Mouse (Mus musculus) embryonic facial prominence, embryonic 15.5 days (tissue): ENCODE data around the gene Ggt1. TPM values are rescaled to one million over a fixed set of nuclear protein-coding genes. Genes with fewer than 3 reads are reported as not detected.

Experiments
- ATAC-seq: fragments of 200-750 bp; cut with Nextera tagmentation; 2 replicates; pipeline ENCODE4 v1.8.0; 2017; ENCODE audit warnings: low read depth, moderate TSS enrichment; ENCODE audit not compliant: insufficient number of reproducible peaks, low FRiP score, low TSS enrichment
- H3K27ac ChIP-seq: fragments of 300-500 bp; sonication (generic); replicated peaks from 2 replicates; pipeline ENCODE4 v1.5.1; 2015; ENCODE audit warnings: mild to moderate bottlenecking, inconsistent platforms
- H3K27me3 ChIP-seq: fragments of 300-500 bp; sonication (generic); 2 replicates; pipeline ENCODE4 v1.6.1; 2015; ENCODE audit warnings: inconsistent platforms
- H3K36me3 ChIP-seq: fragments of 300-500 bp; sonication (generic); 2 replicates; pipeline ENCODE4 v1.6.1; 2015; ENCODE audit warnings: mild to moderate bottlenecking, inconsistent platforms
- H3K4me1 ChIP-seq: fragments of 300-500 bp; sonication (generic); 2 replicates; pipeline ENCODE4 v1.6.1; 2015; ENCODE audit warnings: inconsistent platforms
- H3K4me2 ChIP-seq: fragments of 300-500 bp; sonication (generic); replicated peaks from 2 replicates; pipeline ENCODE4 v1.6.1; 2015; ENCODE audit warnings: mild to moderate bottlenecking, inconsistent platforms
- H3K4me3 ChIP-seq: fragments of 300-500 bp; sonication (generic); replicated peaks from 2 replicates; pipeline ENCODE4 v1.5.1; 2015; ENCODE audit warnings: mild to moderate bottlenecking, inconsistent platforms
- H3K9ac ChIP-seq: fragments of 300-500 bp; sonication (generic); 2 replicates; pipeline ENCODE4 v1.6.1; 2015; ENCODE audit warnings: inconsistent platforms
- H3K9me3 ChIP-seq: fragments of 300-500 bp; sonication (generic); replicated peaks from 2 replicates; pipeline ENCODE4 v1.6.1; 2016; ENCODE audit warnings: inconsistent platforms
- WGBS: fragments of 180-500 bp; shearing (Covaris S2); methylation state at CpG from one replicate; pipeline ENCODE4 v1.1.7; 2015; 5-methylcytosine and 5-hydroxymethylcytosine counted together
- polyA plus RNA-seq: library from polyadenylated mRNA; unstranded; fragments of >200 nt; fragmentation: Nextera tagmentation; extraction: Ambion mirVana; gene quantifications from 2 replicates; pipeline ENCODE4 v1.2.1, GENCODE M21; 2015

The Ggt1 gene
- 1.7 and 2.2 TPM in 2 replicates for polyA plus RNA-seq

DNA sequence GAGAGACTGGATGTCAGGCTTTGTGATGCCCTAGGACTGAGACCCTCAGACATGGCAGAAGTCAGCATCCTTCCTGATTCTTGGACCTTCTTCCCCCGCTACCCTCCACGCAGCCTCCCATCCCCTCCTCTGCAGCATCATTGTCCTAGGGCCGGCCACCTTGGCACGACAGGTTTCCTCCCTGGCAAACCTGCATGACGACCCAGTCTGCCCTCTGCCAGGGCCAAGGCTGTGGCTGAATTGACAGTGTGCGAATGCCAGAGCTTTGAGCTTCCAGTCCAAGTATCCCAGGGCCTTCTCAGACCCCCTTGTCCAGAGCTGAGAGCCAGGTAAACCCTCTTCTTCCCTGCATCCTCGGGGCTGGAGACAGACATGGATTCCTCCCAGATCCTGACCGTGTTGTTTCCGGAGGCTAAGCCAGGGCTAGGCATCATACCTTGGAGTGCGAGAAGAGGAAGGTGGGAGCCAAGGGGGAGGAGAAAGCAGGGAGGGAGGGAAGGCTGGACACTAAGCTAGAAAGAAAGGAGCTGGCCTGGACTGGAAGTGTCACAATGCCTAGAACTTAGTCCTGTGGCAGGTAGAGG is at the start of gene Ggt1:
Gene Ggt1, plus strand, starts transcription at position 534 of the 584 bp plus-strand sequence.
- Histone ChIP-seq H3K9ac (no peak within 1 kb of the TSS), H3K4me3 (peak within 1 kb of the TSS; percentile 62), H3K36me3 (no peaks in the 10 kb centered on the region), H3K4me2 (peak within 1 kb of the TSS; percentile 99), H3K4me1 (peaks cover 38% of the 10 kb centered on the region), H3K9me3 (no peaks in the 10 kb centered on the region), H3K27ac (peak within 1 kb of the TSS; percentile 48; the same call in 1 of the 2 replicates), H3K27me3 (peaks cover 23% of the 10 kb centered on the region)
- no peak for ATAC-seq
- WGBS, result 56% methylated on average over 10 of the region's 10 CpGs

- H3K4me3 ChIP-seq, result no peak overlapping the region
- 91% methylated on average over 7 of the region's 7 CpGs for WGBS
- H3K27ac ChIP-seq, result no peak overlapping the region
- no peaks in the 10 kb centered on the region for H3K9me3 ChIP-seq
- H3K27me3 ChIP-seq, result no peaks in the 10 kb centered on the region
- H3K4me2 ChIP-seq, result no peak overlapping the region
- H3K36me3 ChIP-seq, result peaks cover 57% of the 10 kb centered on the region
- no peak overlapping the region for H3K9ac ChIP-seq
- H3K4me1 ChIP-seq, result peaks cover 16% of the 10 kb centered on the region
- no peak for ATAC-seq
These were observed 49.5 kb upstream of the Ggt1 start for GRCm38 (mm10) chr10:75511897-75512296.

- no peaks in the 10 kb centered on the region for H3K27me3 ChIP-seq
- no peak overlapping the region for H3K4me3 ChIP-seq
- H3K9ac ChIP-seq, result no peak overlapping the region
- H3K4me2 ChIP-seq, result no peak overlapping the region
- WGBS, result 82% methylated on average over 7 of the region's 7 CpGs
- no peaks in the 10 kb centered on the region for H3K9me3 ChIP-seq
- peaks cover 48% of the 10 kb centered on the region for H3K36me3 ChIP-seq
- no peak for ATAC-seq
- H3K27ac ChIP-seq, result no peak overlapping the region
- H3K4me1 ChIP-seq, result peaks cover 16% of the 10 kb centered on the region
These were observed 48.6 kb upstream of the Ggt1 start for GRCm38 (mm10) chr10:75512796-75513195.

DNA sequence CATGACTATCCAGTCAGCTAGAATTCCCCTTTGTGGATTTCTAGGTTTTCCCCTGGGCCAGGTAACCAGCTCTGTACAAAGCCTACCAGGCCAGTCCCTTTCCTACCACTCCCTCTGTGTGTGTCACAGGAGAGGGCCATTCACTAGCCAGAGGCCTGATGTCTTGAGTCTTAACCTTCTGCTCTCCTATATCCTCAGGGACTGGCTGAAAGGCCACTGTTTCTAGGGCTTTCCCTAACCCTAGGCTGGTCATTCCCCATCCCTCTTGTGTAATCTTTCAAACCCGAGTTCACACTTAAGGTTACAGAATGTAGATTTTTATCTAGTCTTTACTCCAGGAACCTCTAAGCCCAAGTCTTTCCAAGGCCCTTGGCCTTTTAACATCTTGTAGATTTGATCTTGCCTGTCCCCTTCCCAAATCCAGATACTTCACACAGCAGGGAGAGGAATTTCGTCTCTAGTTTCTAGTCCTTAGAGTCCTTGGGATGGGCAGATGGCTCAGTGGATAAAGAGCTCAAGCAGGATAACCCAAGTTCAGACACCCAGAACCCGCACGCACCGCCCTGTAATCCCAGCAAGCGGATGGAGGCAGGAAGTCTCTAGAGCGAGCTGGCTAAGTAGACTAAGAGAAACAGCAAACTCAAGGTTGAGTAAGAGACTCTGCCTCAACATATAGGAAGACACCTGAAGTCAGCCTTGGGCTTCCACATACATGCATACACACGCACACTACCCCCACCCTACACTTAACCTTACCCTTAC is 47.9 kb upstream of the Ggt1 start:
- Histone ChIP-seq H3K9me3 (no peaks in the 10 kb centered on the region), H3K27ac (no peak overlapping the region), H3K9ac (no peak overlapping the region), H3K36me3 (peaks cover 41% of the 10 kb centered on the region), H3K27me3 (no peaks in the 10 kb centered on the region), H3K4me1 (peaks cover 17% of the 10 kb centered on the region), H3K4me2 (no peak overlapping the region), H3K4me3 (no peak overlapping the region)
- no peak for ATAC-seq
- 91% methylated on average over 8 of the region's 8 CpGs for WGBS

DNA sequence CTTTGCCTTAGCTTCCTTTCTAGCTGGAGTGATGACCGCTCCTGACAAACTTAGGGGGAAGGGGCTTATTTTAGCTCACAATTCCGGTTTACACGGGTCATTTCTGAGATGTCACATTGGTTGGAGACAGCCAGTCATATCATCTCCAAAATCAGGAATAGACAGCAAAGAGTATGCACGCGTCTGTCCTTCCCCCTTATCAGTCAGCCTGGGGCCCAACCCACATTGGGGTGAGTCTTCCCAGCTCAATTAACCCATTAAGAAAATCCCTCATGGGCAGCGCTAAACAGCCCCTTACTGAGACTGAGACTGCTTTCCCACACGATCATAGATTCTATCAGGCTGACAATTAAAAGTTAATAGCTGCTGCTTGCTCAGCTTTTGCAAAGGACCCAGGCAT is 47.0 kb upstream of the Ggt1 start:
- no peak for ATAC-seq
- no peaks in the 10 kb centered on the region for H3K27me3 ChIP-seq
- WGBS, result 65% methylated on average over 7 of the region's 7 CpGs
- H3K4me3 ChIP-seq, result no peak overlapping the region
- no peak overlapping the region for H3K4me2 ChIP-seq
- H3K27ac ChIP-seq, result no peak overlapping the region
- H3K4me1 ChIP-seq, result peaks cover 25% of the 10 kb centered on the region
- H3K9ac ChIP-seq, result no peak overlapping the region
- no peaks in the 10 kb centered on the region for H3K9me3 ChIP-seq
- peaks cover 32% of the 10 kb centered on the region for H3K36me3 ChIP-seq

DNA sequence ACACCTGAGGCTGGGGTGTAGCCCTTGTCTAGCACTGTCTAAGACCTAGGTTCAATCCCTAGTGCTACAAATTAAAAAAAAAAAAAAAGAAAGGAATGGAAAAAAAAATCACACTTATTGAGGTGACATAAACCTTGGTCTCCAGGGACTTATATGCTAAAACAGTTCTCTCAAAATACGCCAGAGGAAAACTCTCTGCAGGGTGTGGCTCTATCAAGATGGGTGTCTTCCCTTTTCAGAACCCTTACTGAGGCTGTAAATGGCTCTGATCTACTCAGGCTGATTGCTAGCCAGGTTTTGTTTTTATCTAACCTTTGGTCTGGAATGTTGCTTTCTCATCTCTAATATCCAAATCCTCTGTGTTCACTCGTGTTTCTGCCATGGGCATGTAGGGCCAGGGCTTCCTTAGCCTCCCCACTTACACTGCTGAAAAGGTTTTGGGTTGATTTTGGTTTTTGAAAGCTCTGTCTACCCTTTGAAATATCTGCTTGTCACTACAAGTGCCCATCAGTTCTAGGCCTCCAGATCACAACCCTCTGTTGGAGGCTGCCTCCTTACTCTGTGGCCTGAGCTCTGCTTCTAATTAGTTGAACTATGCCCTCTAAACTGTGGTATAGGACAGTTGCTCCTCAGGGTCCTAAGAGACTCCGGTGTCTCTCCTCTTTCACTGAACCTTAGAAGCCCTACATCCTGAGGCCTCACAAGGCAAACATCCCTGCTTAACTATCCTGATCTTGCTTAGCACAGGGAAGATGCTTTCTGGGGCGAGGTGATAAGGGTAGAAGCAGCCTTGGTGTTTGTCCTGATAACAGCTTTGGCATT is 46.0 kb upstream of the Ggt1 start:
- no peaks in the 10 kb centered on the region for H3K27me3 ChIP-seq
- peaks cover 27% of the 10 kb centered on the region for H3K4me1 ChIP-seq
- H3K4me2 ChIP-seq, result peak overlapping the region; percentile 81
- WGBS, result 55% methylated on average over 4 of the region's 4 CpGs
- peaks cover 32% of the 10 kb centered on the region for H3K36me3 ChIP-seq
- H3K9ac ChIP-seq, result no peak overlapping the region
- H3K27ac ChIP-seq, result no peak overlapping the region
- H3K4me3 ChIP-seq, result peak overlapping the region; percentile 96
- H3K9me3 ChIP-seq, result no peaks in the 10 kb centered on the region
- no peak for ATAC-seq

DNA sequence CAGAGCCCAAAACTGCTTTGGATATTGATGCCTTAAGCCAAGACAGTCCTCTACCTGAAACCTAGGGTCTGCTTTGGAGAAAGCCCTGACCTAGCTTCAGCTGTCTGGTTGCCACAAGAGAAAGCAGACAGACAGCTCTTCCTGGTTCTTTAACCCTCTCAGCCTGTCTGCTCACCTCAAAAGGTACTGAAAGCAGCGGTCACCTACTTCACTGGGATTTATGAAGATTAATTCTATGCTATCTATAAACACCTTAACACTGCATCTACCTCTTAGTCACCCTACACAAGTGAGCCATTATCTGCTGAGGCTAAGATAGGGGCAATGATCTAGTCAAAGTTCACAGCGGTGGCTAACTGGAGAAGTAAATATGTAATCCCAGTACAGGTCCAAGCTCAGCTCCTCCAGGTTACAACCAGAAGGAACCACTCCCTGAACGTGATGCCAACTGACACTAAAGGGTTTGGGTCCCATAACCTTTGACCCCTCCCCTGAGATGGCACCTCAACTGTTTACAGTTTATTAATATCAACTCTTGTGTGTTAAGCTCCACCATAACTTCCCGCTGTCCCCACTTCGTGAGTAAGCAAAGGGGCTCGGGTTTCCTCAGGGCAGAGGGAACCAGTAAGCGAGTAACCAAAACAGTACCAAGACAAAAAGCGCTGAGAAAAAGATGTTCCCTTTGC is 45.2 kb upstream of the Ggt1 start:
- H3K36me3 ChIP-seq, result peaks cover 32% of the 10 kb centered on the region
- peak overlapping the region; percentile 96 for H3K4me3 ChIP-seq
- H3K27ac ChIP-seq, result peak overlapping the region; percentile 97
- no peak for ATAC-seq
- H3K9me3 ChIP-seq, result no peaks in the 10 kb centered on the region
- H3K27me3 ChIP-seq, result no peaks in the 10 kb centered on the region
- peak overlapping the region; percentile 99 for H3K9ac ChIP-seq
- H3K4me2 ChIP-seq, result peak overlapping the region; percentile 81
- WGBS, result 24% methylated on average over 8 of the region's 8 CpGs
- H3K4me1 ChIP-seq, result peaks cover 34% of the 10 kb centered on the region

- peak overlapping the region; percentile 97 for H3K27ac ChIP-seq
- no peaks in the 10 kb centered on the region for H3K27me3 ChIP-seq
- peak overlapping the region; percentile 81 for H3K4me2 ChIP-seq
- H3K36me3 ChIP-seq, result peaks cover 32% of the 10 kb centered on the region
- H3K4me1 ChIP-seq, result peaks cover 37% of the 10 kb centered on the region
- peak overlapping the region; percentile 96 for H3K4me3 ChIP-seq
- no peak for ATAC-seq
- H3K9ac ChIP-seq, result peak overlapping the region; percentile 99
- WGBS, result under 1% methylated on average over 12 of the region's 12 CpGs
- no peaks in the 10 kb centered on the region for H3K9me3 ChIP-seq
These were observed 44.7 kb upstream of the Ggt1 start for GRCm38 (mm10) chr10:75516724-75517072.

GRCm38 (mm10) chr10:75517073-75517757 is 44.2 kb upstream of the Ggt1 start, which contains the start of gene Snrpd3:
Gene Snrpd3, plus strand, starts transcription at chr10:75517551.
- Histone ChIP-seq H3K4me1 (peaks cover 39% of the 10 kb centered on the region), H3K4me3 (peak within 1 kb of the TSS; percentile 96), H3K36me3 (peaks cover 31% of the 10 kb centered on the region), H3K9ac (peak within 1 kb of the TSS; percentile 99), H3K27me3 (no peaks in the 10 kb centered on the region), H3K9me3 (no peaks in the 10 kb centered on the region), H3K27ac (peak within 1 kb of the TSS; percentile 97), H3K4me2 (peak within 1 kb of the TSS; percentile 81)
- ATAC-seq, result peak; percentile 98
- WGBS, result 1% methylated on average over 49 of the region's 52 CpGs

GRCm38 (mm10) chr10:75517758-75518143 is 43.7 kb upstream of the Ggt1 start, which contains the start of gene Gucd1:
Gene Gucd1, minus strand, starts transcription at chr10:75517972.
- H3K4me1 ChIP-seq, result peaks cover 39% of the 10 kb centered on the region
- H3K27me3 ChIP-seq, result no peaks in the 10 kb centered on the region
- H3K9ac ChIP-seq, result peak within 1 kb of the TSS; percentile 99
- under 1% methylated on average over 20 of the region's 20 CpGs for WGBS
- peak within 1 kb of the TSS; percentile 81 for H3K4me2 ChIP-seq
- H3K9me3 ChIP-seq, result no peaks in the 10 kb centered on the region
- H3K4me3 ChIP-seq, result peak within 1 kb of the TSS; percentile 96
- peaks cover 35% of the 10 kb centered on the region for H3K36me3 ChIP-seq
- peak; percentile 91 for ATAC-seq
- peak within 1 kb of the TSS; percentile 97 for H3K27ac ChIP-seq
